Mouse (Mus musculus) bone marrow macrophage, adult 2 months (primary cell): Measurements from ENCODE around the gene Pard3.

Experiments used
- CTCF ChIP-seq: IDR thresholded peaks from 2 replicates; pipeline ENCODE4 v1.5.1; 2012; ENCODE audit warnings: low read depth, mild to moderate bottlenecking, low read length, moderate library complexity
- POLR2A ChIP-seq: IDR thresholded peaks from 2 replicates; pipeline ENCODE4 v1.6.1; 2012; ENCODE audit warnings: mild to moderate bottlenecking, low read depth, low read length, borderline replicate concordance

GRCm38 (mm10) chr8:127139154-127139553 is 75.5 kb downstream of the Pard3 start:
- TF ChIP-seq CTCF (no peak), POLR2A (no peak)
